Mouse (Mus musculus) liver, postnatal 0 days (tissue): ENCODE data around the gene Kif5c.

Source experiments
- CTCF ChIP-seq: sonication (generic); IDR thresholded peaks from 2 replicates; pipeline ENCODE4 v1.5.1; 2016; ENCODE audit warnings: antibody characterized with exemption, low read depth
- EP300 ChIP-seq: IDR thresholded peaks from 2 replicates; pipeline ENCODE4 v1.6.1; 2016; ENCODE audit warnings: antibody characterized with exemption, low read depth, mild to moderate bottlenecking

GRCm38 (mm10) chr2:49625581-49625980 is 6.5 kb downstream of the Kif5c start:
- TF ChIP-seq CTCF (no peak), EP300 (no peak)
